Mouse (Mus musculus) cortical plate, adult 2 months (tissue): Measurements from ENCODE around the gene Scarb1.

Source experiments
- CTCF ChIP-seq: fragments of 200-500 bp; IDR thresholded peaks from 2 replicates; pipeline ENCODE4 v1.5.1; 2011; ENCODE audit warnings: mild to moderate bottlenecking, control low read depth, low read length; ENCODE audit not compliant: insufficient read depth; ENCODE audit errors: extremely low read depth
- POLR2A ChIP-seq: fragments of 200-500 bp; IDR thresholded peaks from 2 replicates; pipeline ENCODE4 v1.6.1; 2011; ENCODE audit warnings: mild to moderate bottlenecking, low read length, control low read depth; ENCODE audit not compliant: insufficient read depth; ENCODE audit errors: extremely low read depth

DNA sequence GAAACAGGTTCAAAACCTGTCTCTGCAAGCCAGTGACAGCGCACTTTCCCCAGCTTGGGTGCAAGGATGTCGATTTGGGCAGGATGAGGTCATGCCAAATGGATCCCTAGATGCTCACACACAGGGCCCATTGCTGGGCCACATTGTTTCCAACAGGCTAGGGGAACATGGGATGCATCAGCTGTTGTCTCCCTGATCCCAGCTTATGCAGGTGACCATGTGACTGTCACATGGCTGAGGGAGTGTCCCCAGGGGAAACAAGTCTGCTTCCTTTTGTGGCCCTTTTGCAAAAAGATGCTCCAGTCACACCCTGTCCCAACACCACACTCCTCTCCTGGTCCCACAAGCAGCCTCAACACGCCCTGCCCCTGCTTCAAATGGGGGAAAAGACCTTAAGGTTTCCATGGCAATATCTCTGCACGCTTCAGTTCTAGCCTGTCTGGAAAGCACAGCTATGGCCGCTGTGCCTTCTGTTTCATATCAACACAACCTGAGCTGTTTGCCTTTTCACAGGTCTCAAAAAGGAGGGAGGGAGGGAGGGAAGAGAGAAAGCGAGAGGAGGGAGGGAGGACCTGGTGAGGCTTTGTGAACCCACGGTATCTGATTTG lies 14.1 kb upstream of the Scarb1 start:
- no peak for TF ChIP-seq POLR2A
- no peak for TF ChIP-seq CTCF
